Mouse (Mus musculus) E14TG2a.4 (cell line): ENCODE measurements around the gene Bcl9.

Experiments used
- H3K27me3 ChIP-seq: 2 replicates; pipeline ENCODE4 v1.6.1; 2014; ENCODE audit warnings: low read length, control low read depth; ENCODE audit not compliant: insufficient read depth
- H3K36me3 ChIP-seq: 2 replicates; pipeline ENCODE4 v1.6.1; 2014; ENCODE audit warnings: low read length, control low read depth; ENCODE audit not compliant: insufficient read depth
- H3K4me1 ChIP-seq: replicated peaks from 2 replicates; pipeline ENCODE4 v1.6.1; 2014; ENCODE audit warnings: low read depth, low read length, control low read depth
- H3K4me3 ChIP-seq: replicated peaks from 2 replicates; pipeline ENCODE4 v1.5.1; 2014; ENCODE audit warnings: mild to moderate bottlenecking, low read length
- H3K9me3 ChIP-seq: 2 replicates; pipeline ENCODE4 v1.6.1; 2014; ENCODE audit warnings: low read length, control low read depth
- CTCF ChIP-seq: conservative IDR thresholded peaks from 2 replicates; pipeline ENCODE4 v1.5.1; 2014; ENCODE audit warnings: low read length
- NANOG ChIP-seq: IDR thresholded peaks from 2 replicates; pipeline ENCODE4 v1.6.1; 2014; ENCODE audit warnings: borderline replicate concordance, low read length, mixed read lengths
- POU5F1 ChIP-seq: IDR thresholded peaks from 2 replicates; pipeline ENCODE4 v1.6.1; 2014; ENCODE audit warnings: low read length, borderline replicate concordance

Bcl9 gene

GRCm38 (mm10) chr3:97253823-97254600, 43.7 kb downstream of the Bcl9 start:
- H3K4me1 ChIP-seq, result peaks cover 31% of the 10 kb centered on the region
- no peak overlapping the region for H3K4me3 ChIP-seq
- peaks cover 4% of the 10 kb centered on the region; the same call in 1 of the 2 replicates for H3K9me3 ChIP-seq
- no peak for TF ChIP-seq CTCF
- TF ChIP-seq POU5F1, result no peak
- TF ChIP-seq NANOG, result no peak
- H3K36me3 ChIP-seq, result no peaks in the 10 kb centered on the region
- H3K27me3 ChIP-seq, result peaks cover 3% of the 10 kb centered on the region; the same call in 1 of the 2 replicates

- Histone ChIP-seq H3K9me3 (no peaks in the 10 kb centered on the region), H3K36me3 (no peaks in the 10 kb centered on the region), H3K4me1 (peaks cover 31% of the 10 kb centered on the region), H3K4me3 (no peak overlapping the region), H3K27me3 (peaks cover 3% of the 10 kb centered on the region; the same call in 1 of the 2 replicates)
- TF ChIP-seq NANOG, result no peak
- no peak for TF ChIP-seq CTCF
- TF ChIP-seq POU5F1, result no peak
Observed at GRCm38 (mm10) chr3:97252896-97253295, 44.8 kb downstream of the Bcl9 start.

- Histone ChIP-seq H3K4me3 (no peak overlapping the region), H3K4me1 (peaks cover 17% of the 10 kb centered on the region)
- no peak for TF ChIP-seq POU5F1
- no peak for TF ChIP-seq NANOG
- TF ChIP-seq CTCF, result no peak
Observed at GRCm38 (mm10) chr3:97242629-97243167, 55.0 kb downstream of the Bcl9 start.

GRCm38 (mm10) chr3:97241826-97242225, 55.9 kb downstream of the Bcl9 start:
- peaks cover 17% of the 10 kb centered on the region for H3K4me1 ChIP-seq
- no peaks in the 10 kb centered on the region for H3K36me3 ChIP-seq
- H3K9me3 ChIP-seq, result no peaks in the 10 kb centered on the region
- H3K27me3 ChIP-seq, result no peaks in the 10 kb centered on the region
- no peak for TF ChIP-seq POU5F1
- no peak for TF ChIP-seq NANOG
- no peak for TF ChIP-seq CTCF
- H3K4me3 ChIP-seq, result no peak overlapping the region

More at GRCm38 (mm10) chr3:97242629-97243167, 55.0 kb downstream of the Bcl9 start:
- Histone ChIP-seq H3K27me3 (no peaks in the 10 kb centered on the region), H3K36me3 (no peaks in the 10 kb centered on the region), H3K9me3 (no peaks in the 10 kb centered on the region)

GRCm38 (mm10) chr3:97239793-97240192, 57.9 kb downstream of the Bcl9 start:
- no peak overlapping the region for H3K4me3 ChIP-seq
- H3K36me3 ChIP-seq, result no peaks in the 10 kb centered on the region
- H3K4me1 ChIP-seq, result peaks cover 20% of the 10 kb centered on the region
- H3K27me3 ChIP-seq, result no peaks in the 10 kb centered on the region
- TF ChIP-seq NANOG (no peak), POU5F1 (no peak), CTCF (no peak)
- no peaks in the 10 kb centered on the region for H3K9me3 ChIP-seq

- no peak overlapping the region for H3K4me3 ChIP-seq
- H3K9me3 ChIP-seq, result no peaks in the 10 kb centered on the region
- H3K36me3 ChIP-seq, result no peaks in the 10 kb centered on the region
- no peak for TF ChIP-seq NANOG
- no peak for TF ChIP-seq POU5F1
- TF ChIP-seq CTCF, result no peak
- no peaks in the 10 kb centered on the region for H3K27me3 ChIP-seq
- peaks cover 25% of the 10 kb centered on the region for H3K4me1 ChIP-seq
Observed at GRCm38 (mm10) chr3:97239316-97239715, 58.4 kb downstream of the Bcl9 start.

GRCm38 (mm10) chr3:97238521-97238920, 59.2 kb downstream of the Bcl9 start:
- Histone ChIP-seq H3K9me3 (no peaks in the 10 kb centered on the region), H3K27me3 (no peaks in the 10 kb centered on the region; the same call in 1 of the 2 replicates), H3K4me1 (peaks cover 29% of the 10 kb centered on the region), H3K36me3 (no peaks in the 10 kb centered on the region), H3K4me3 (no peak overlapping the region)
- TF ChIP-seq POU5F1, result no peak
- TF ChIP-seq CTCF, result no peak
- no peak for TF ChIP-seq NANOG

- Histone ChIP-seq H3K4me1 (peaks cover 32% of the 10 kb centered on the region), H3K36me3 (no peaks in the 10 kb centered on the region), H3K27me3 (no peaks in the 10 kb centered on the region; the same call in 1 of the 2 replicates), H3K9me3 (no peaks in the 10 kb centered on the region), H3K4me3 (no peak overlapping the region)
- TF ChIP-seq CTCF (no peak), NANOG (no peak), POU5F1 (no peak)
Observed at GRCm38 (mm10) chr3:97237403-97237802, 60.3 kb downstream of the Bcl9 start.

- H3K27me3 ChIP-seq, result no peaks in the 10 kb centered on the region; the same call in 1 of the 2 replicates
- TF ChIP-seq NANOG, result no peak
- TF ChIP-seq POU5F1, result no peak
- TF ChIP-seq CTCF, result no peak
- no peak overlapping the region; the same call in 1 of the 2 replicates for H3K4me3 ChIP-seq
- H3K36me3 ChIP-seq, result no peaks in the 10 kb centered on the region
- no peaks in the 10 kb centered on the region for H3K9me3 ChIP-seq
- H3K4me1 ChIP-seq, result peaks cover 27% of the 10 kb centered on the region
Observed at GRCm38 (mm10) chr3:97234797-97235196, 62.9 kb downstream of the Bcl9 start.
